Mouse (Mus musculus) heart, adult 18-20 months (tissue): ENCODE results near the gene Vmn1r55. TPM values are rescaled to one million over a fixed set of nuclear protein-coding genes. Genes with fewer than 3 reads are reported as not detected.
"Not testable (repeated sequence)": the region's sequence is repeated elsewhere in the genome, so short reads cannot be mapped to it uniquely, and the experiment has no call there.

ENCODE experiments used
- DNase-seq, 2 experiments: peaks; one replicate each; pipeline ENCODE4 v3.0.0; 2021 to 2022; ENCODE audit warnings: mixed read lengths in 1 of 2
- long read RNA-seq, 2 experiments: library from polyadenylated mRNA; stranded (forward); transcript quantifications; one replicate each; pipeline ENCODE4 v2.0.0; 2021
- total RNA-seq, 2 experiments: library from RNA; stranded (reverse); gene quantifications; 2 replicates each; pipeline ENCODE4 v1.2.3; 2021

The Vmn1r55 gene
- total RNA-seq: not detected
- long read RNA-seq, experiment 1: 0 reads
- long read RNA-seq, experiment 2: 0 reads

DNA sequence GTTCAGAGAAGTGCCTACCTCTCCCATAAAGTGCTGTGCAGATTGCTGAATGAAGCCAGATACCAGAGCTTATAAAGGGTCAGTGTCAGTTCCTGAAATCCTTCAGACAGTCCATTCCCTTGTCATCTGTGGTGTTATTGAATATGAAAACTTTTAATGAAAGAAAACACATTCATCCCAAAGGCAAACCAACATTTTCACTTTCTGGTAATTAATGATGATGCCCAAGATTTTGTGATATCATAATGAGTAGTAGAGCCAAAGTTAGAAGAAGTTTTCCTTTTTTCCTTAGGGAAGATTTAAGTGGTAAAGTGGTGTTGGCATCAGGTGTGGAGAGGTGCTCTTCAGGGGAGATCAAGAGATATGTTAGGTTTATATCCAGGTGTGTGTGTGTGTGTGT is at the start of gene Vmn1r55:
Gene Vmn1r55, minus strand, starts transcription at position 101 of the 400 bp plus-strand sequence.
- not testable (repeated sequence) for DNase-seq

DNA sequence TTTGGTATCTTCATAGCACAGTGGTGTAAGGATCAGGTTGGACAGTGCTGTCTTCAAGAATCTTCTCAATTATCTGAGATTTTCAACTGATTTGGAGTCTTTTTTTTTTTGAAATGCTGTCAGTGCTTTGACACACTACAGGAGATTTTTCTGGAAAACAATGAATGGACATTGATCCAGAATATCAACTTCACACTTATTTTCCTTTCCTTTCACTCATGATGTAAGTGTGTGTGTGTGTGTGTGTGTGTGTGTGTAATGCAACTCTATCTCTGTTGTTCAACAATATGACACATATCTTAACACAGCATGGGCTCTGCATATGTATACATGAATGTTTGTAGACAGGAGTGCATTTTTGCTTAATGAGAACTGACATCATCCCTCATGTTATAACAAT is 47.2 kb upstream of the Vmn1r55 start, which contains the start of gene Vmn1r56:
Gene Vmn1r56, minus strand, starts transcription at position 101 of the 400 bp plus-strand sequence.
- not testable (repeated sequence) for DNase-seq

DNA sequence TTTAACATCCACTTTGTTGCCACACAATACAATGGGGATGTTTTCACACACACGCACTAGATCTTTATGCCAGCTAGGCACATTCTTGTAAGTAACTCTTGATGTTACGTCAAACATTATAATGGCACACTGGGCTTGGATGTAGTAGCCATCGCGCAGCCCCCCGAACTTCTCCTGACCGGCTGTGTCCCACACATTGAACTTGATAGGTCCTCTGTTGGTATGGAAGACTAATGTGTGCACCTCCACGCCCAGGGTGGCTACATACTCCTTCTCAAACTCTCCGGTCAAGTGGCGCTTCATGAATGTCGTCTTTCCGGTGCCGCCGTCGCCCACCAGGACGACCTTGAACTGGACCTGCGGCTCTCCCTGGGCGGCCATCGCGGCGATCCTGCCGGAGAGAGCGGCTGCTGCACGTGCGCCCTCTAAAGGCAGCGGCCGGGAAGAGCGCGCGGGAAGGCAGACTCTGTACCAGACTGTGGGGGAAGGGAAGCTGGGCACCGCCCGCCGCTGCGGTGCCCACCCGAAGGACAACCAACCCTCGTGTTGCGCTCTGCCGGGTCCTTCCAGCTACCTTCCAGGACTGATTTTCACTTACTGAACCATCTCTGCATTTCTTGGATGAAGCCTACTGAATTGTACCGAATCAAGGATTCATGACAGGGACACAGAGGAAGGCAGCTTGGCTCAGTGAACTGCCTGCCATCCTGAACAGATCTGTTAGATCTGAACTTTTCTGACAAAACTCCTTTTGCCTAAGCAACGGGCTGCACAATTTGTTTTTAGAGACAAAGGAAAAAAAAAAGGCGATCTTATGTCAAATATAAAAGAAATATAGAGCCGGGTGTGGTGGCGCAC is 23.7 kb downstream of the Vmn1r55 start, which contains the start of gene Rasl2-9:
Gene Rasl2-9, minus strand, starts transcription at position 402 of the 858 bp plus-strand sequence.
- peak; percentile 82 to 84 for DNase-seq

DNA sequence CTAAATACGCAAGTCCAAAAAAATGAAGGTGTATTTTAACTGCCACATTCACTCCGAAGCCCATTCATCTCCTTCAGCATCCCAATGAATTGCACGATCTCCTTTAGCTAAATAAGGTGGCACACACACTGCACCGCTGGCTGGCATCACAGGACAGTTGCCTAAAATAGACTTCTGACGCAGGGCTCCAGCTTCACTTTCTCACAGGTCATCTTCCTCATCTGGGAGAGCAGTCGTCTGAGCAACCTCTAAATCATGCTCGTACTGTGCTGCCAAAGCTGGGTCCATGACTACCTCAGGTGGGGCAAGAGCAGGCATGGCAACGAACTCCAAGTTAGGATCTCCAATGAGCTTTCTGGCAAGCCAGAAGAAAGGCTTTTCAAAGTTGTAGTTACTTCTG is 24.4 kb downstream of the Vmn1r55 start:
- DNase-seq: peak; percentile 33 to 56

DNA sequence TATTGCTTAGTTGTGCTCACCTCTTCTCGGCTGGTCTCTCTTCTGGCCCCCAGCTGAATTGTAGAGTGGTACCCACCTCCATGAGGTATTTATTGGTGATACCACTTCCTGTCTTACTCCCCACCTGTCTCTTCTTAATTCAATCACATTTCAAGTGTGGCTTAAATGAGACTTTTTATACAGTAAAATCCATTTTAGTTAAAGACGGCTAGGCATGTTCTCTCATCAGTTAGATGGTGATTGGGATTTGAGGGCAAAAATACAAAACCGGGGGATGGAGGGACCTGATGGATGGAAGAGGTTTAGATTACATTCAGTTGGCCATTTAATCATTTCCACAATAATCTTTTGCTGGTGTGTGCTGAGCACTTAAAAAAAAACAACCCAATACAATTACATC is 32.6 kb downstream of the Vmn1r55 start, which contains the start of gene Rfpl4:
Gene Rfpl4, minus strand, starts transcription at position 101 of the 400 bp plus-strand sequence.
- no peak for DNase-seq

DNA sequence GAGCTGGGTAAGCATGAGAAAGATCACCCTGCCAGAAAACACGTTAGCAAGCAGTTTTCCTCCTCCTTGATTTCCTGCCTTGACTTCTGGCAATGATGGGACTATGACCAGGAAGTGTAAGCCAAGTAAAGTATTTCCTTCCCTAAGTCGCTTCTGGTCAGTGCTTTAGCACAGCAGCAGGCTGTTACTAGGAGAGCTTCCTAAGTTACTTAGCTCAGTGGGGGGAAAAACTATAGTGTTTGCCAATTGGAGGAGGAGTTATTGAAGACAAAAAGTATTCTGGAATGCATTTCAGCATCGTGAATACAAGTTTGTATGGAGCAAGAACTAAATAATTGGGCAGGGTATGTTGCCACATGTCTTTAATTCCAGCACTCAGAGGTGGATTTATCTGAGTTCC is 36.8 kb downstream of the Vmn1r55 start:
- DNase-seq: no peak

DNA sequence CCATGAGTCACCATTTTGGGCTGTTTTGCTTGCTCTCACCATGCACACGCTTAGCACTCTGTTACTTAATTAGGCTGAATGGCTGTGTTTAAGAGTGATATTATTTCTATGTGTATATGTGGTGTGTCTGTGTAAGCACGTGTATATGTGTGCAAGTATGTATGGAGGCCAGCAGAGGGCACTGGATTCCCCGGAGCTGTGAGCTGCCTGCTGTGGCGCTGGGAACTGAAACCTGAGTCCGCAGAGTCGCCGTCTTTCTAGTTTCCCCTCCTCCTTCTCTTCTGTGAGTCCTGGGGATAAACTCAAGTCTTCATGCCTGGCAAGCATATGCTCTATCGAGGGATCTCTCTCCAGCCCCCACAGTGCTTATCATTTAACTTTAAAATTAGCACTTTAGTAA is 40.2 kb downstream of the Vmn1r55 start:
- no peak for DNase-seq

DNA sequence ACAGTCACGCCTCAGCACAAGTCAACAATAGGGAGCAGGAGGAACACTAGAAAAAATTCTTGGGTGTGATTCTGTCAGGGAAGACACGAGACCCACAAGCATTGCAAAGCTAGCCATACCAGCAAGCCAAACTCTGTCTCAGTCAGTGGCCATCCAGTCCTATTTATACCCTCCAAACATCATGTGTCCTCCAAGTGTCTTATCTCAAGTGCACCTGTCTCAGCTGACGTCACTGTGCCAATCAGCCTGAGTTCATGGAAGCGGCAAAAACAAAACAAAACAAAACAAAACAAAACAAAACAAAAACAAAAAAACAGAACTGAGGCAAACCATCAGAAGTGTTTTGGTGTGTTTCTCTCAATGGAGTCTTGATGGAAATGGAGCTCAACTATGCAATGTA is 41.2 kb downstream of the Vmn1r55 start:
- peak in 1 of 2 experiments; percentile 37 for DNase-seq

DNA sequence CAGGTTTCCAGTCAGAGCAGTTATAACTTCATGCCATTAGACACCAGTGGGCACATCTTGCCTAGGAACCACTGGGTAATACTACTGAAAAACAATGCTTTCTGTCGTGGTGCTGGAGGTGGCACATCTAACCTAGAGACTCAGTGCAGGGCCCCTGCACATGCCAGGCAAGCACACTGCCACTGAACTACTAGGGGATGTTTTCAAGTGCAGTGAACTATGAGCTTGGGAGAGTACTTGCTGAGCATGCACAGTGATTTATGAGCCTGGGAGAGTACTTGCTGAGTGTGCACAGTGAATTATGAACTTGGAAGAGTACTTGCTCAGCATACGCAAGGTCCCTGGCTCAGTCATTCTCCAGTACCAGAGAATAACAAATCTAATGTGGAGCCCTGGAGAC is 46.9 kb downstream of the Vmn1r55 start:
- no peak for DNase-seq

DNA sequence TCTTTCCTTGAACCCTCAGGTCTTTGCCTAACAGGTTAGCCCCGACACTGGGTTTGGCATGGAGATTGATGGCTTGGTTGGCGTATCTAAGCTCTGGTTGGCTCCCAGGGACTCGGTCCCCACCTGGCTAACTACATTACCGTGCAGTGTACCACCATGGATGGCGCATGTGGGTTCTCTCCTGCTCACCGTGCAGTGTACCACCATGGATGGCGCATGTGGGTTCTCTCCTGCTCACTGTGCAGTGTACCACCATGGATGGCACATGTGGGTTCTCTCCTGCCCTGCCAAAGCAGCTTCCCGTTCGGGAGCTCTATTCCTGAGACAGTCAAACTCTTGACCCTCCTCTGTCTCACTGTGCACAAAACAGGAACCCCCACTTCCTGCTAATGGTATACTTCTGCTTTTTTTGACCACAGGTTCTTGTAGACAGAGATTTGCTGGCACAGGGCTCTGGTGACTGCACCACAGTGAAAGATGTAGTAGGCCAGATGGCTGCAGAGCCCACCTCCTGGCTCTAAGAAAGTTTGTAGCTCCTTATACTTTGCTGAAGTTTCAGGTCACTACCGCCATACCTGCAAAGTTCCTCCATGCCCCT is 48.3 kb downstream of the Vmn1r55 start:
- peak in 1 of 2 experiments; percentile 72 for DNase-seq

DNA sequence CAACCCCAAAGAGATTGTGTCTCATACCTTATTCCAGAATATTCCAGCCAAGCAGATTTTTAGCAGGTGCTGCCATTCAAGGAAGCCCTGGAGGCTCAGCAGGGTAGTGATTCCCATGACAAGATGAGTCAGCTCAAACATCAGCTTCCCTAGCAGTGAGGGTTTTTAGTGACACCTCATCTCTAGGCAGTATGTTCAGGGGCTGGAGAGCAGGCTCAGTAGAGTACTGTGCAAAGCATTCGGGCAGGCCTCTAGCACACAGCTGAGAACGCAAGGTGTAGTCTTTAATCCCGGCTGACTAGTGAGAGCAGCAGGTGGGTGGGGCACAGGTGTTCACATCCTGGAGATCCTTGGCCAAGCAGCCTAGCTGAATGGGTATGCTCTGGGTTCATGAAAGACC is 49.7 kb downstream of the Vmn1r55 start:
- DNase-seq: no peak

DNA sequence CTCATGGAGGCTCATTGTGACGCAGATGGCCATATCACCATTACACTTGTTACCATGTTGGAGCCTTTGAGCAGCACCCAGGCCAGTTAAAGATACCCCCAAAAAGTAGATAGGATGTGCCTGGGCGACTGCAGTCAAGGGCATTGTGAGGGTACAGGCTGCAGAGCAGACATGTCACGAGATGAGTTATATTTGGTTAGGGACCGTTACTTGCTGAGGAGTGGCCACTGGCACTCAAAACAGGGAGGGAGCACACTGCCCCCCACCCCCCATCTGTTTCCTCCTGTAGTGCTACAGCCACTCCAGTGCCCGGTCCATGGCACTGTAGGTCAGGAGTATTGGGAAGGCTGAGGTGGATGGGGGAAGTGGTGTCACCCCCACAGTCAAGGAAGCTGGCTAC is 50.7 kb downstream of the Vmn1r55 start:
- no peak for DNase-seq

DNA sequence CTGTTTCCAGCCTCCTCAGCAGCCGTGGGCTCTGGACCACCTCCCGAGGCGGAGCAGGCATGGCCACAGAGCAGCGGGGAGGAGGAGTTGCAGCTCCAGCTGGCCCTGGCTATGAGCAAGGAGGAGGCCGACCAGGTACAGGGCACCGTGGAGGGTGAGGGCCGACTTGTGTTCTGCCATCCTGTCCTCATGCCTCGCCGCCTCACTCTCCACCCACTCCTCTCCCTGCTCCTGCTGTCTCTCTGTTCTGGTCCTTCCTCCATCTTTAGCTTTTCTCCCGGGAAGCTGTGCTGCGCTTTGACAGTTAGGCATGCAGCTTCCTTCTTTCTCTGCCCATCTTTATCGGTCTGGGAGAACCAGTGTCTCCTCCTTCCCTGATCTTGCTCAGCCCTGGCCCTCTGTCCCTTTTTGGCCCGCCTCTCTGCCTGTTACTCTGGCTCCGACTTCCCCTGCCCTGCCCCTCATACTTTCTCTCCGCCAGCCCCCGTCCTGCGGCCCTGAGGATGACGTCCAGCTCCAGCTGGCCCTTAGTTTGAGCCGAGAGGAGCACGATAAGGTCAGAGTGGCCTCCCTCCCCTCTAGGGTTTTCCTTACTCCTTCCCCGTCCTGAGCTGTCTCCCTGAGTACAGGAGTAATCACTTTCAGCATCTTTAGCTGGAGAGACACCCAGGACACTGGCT is 56.5 kb downstream of the Vmn1r55 start:
- DNase-seq: no peak

DNA sequence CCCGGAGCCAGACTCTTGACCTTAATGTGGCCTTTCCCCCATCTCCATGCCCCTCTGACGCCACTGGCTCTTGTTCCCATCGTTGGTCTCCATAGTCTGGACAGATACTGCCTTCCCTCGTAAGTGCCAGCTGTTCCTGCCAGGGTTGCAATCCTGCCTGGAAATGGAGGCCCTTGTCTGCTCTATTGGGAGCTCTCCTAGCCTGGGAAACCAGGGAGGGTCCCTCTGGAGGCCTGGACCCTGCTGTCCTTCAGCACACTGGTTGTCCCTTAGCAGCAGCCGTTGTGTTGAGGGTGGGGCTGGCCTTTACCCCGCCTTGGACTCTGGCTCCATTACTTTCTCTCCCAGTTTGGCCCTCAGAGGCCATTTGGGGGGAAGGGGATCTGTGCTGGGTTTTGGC is 57.1 kb downstream of the Vmn1r55 start:
- DNase-seq: no peak

DNA sequence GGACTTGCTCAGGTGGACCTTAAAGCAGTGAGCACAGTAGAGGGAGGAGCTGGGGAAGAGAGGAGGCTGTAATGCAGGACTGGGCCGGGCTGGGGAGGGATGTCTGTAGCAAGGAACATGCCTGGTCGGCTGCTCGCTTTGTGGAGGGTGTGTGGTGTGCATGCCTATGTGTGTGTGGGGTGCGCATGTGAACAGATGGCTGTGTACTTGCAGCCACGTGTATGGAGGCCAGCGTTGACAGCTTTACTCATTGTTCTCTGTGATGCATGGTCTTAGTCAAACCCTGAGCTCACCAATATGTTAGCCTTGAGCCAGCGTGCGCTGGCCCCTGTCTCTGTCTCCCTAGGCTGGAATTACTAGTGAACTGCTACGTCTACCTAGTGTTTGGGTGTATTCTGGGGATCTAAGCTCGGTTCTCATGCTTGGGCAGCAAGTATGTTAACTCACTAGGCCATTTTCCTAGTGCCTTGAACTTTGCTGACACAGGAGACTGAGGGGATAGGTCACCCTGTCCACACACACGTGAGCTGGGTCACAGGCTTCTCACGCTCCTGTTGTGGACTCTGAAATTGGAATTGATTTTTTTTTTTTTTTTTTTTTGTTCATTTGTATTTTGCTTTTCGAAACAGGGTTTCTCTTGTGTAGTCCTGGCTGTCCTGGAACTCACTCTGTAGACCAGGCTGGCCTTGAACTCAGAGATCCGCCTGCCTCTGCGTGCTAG is 58.3 kb downstream of the Vmn1r55 start:
- no peak for DNase-seq

DNA sequence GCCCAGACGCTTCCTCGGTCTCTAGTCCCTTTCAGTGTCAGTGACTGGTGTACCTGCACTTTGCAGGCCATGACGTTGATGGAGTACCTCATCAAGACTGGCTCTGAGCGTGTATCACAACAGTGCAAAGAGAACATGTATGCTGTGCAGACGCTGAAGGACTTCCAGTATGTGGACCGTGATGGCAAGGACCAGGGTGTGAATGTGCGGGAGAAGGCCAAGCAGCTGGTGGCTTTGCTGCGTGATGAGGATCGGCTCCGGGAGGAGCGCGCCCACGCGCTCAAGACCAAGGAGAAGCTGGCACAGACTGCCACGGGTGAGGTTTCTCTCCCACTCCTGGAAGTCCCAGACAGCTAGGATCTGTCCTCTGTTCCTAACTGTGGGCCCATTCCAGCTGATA is 59.6 kb downstream of the Vmn1r55 start:
- DNase-seq: no peak

DNA sequence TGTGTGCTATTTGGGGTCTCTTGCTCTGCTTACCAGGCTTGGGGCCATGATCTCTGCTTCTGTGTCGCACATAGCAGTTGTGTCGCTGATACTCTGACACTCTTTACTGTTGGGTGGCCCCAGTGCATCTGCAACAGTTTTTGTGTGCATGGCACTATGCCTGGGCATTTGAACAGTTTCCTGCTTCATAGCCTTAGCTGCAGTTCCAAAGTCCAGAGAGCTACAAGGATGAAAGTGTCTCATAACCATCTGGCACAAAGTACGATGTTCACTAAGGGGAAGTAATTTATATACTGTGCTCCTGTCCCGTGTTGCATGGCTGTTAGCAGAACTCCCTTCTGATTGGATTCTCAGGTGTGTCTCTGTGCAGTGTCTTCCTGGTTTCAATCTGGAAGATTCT is 61.6 kb downstream of the Vmn1r55 start:
- no peak for DNase-seq

DNA sequence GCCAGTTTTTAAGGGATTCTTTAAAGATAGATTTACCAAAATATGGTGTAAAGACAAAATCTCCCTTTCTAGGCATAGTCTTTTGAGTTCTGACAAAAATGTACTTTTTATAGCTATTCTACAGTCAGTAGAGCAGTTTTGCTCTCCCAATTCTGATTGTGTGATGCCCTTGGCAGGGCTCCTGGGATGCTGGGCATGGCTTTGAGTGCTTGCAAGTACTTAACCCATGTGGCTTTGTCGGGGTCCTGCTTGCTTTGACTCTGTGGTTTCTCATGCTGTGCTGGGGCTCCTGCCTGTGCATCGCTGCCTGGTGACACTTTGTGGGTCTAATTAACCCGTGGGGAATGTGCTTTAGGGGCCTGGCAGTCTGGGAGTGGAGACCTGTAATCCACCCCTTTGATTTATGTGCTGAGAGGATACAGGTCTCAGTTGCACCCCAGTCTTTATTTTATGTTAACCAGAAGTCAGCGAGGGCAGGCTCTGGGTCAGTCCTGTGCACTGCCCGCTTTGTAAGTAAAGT is 62.5 kb downstream of the Vmn1r55 start:
- peak in 1 of 2 experiments; percentile 46 for DNase-seq

DNA sequence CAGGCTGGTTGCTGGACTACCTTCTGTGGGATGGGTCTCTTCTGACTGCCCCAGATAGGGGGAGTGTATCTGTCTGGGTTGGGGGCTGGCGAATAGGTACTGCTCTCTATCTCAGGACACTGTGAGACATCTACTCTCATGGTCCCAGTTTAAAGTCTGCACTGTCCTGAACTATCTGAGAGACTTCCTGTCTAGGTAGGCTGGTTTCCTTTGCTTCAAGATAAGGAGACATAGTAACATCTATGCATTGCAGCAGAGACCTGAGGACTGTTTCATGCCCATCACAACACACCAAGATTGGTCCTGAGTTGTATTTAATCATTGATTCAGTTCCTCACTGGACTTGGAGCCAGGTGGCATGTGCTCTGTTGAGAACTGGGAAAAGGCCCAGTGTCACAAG is 64.0 kb downstream of the Vmn1r55 start:
- DNase-seq: no peak

DNA sequence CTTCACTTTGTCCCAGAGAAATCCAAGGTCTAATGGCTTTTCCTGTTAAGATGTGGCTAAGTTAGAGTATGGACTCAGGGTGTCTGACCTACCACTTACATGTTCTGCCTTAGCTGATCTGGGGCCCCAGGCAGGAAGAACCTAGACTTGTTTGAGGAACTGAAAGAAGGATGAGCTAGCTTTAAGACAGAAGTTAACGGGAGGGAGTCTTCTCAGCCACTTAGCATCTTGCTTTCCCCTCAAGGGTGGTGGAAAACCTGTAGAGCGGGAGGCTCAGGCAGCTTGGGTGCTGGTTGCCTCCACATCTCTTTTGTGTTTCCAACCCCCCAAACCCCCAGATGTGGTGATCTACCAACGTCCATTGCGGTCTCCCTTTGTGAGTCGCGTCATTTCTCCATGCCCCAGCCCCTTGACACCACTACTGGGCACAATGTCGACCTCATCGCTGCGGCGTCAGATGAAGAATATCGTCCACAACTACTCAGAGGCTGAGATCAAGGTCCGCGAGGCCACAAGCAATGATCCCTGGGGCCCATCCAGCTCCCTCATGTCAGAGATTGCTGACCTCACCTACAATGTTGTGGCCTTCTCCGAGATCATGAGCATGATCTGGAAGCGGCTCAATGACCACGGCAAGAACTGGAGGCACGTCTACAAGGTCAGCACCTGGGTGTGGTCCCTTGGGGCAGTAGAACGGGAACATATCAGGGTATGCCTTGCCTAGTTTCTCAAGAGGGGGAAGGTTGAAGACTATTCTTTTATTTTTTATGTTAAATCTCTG is 66.0 kb downstream of the Vmn1r55 start:
- DNase-seq: peak in 1 of 2 experiments; percentile 43

DNA sequence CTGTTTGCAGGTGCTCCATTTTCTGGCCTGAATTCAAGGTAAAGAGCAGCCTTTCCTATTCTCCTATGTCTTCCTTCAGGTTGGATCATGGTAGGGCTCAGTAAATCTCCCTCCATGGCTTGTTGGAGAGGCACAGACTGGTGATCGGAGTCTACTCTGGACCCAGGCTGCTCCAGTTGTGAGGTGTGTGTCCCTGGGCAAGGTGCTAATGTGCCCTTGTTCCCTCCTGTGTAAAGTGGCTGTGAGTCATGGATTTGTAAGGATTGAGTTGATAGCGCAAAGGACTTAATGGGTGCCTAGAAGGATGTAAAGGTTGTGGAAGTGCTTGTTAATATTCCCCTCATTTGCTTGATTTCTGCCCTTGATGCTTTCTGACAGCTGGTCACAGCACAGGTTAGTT is 67.5 kb downstream of the Vmn1r55 start:
- DNase-seq: no peak
